Mouse (Mus musculus) stomach, embryonic 16.5 days (tissue): ENCODE results near the gene Edn1. TPM values are rescaled to one million over a fixed set of nuclear protein-coding genes. Genes with fewer than 3 reads are reported as not detected.

ENCODE experiments used
- ATAC-seq: fragments of 200-750 bp; cut with Nextera tagmentation; 2 replicates; pipeline ENCODE4 v1.8.0; 2017; ENCODE audit warnings: moderate number of reproducible peaks, moderate TSS enrichment; ENCODE audit not compliant: insufficient read depth, low FRiP score
- H3K27ac ChIP-seq: fragments of 300-500 bp; sonication (generic); 2 replicates; pipeline ENCODE4 v1.5.1; 2014; ENCODE audit warnings: low read length
- H3K27me3 ChIP-seq: fragments of 300-500 bp; sonication (generic); 2 replicates; pipeline ENCODE4 v1.6.1; 2014; ENCODE audit warnings: low read length, control low read depth, mixed read lengths; ENCODE audit not compliant: control insufficient read depth, insufficient read depth
- H3K36me3 ChIP-seq: fragments of 300-500 bp; sonication (generic); 2 replicates; pipeline ENCODE4 v1.6.1; 2014; ENCODE audit warnings: low read length; ENCODE audit not compliant: control insufficient read depth, insufficient read depth
- H3K4me1 ChIP-seq: fragments of 300-500 bp; sonication (generic); 2 replicates; pipeline ENCODE4 v1.6.1; 2014; ENCODE audit warnings: low read length, control low read depth, mixed read lengths; ENCODE audit not compliant: control insufficient read depth, insufficient read depth
- H3K4me2 ChIP-seq: fragments of 300-500 bp; sonication (generic); 2 replicates; pipeline ENCODE4 v1.6.1; 2014; ENCODE audit warnings: low read depth, low read length, mixed read lengths
- H3K4me3 ChIP-seq: fragments of 300-500 bp; sonication (generic); replicated peaks from 2 replicates; pipeline ENCODE4 v1.5.1; 2014; ENCODE audit warnings: mild to moderate bottlenecking, low read length
- H3K9ac ChIP-seq: fragments of 300-500 bp; sonication (generic); 2 replicates; pipeline ENCODE4 v1.6.1; 2014; ENCODE audit warnings: low read length
- H3K9me3 ChIP-seq: fragments of 300-500 bp; sonication (generic); replicated peaks from 2 replicates; pipeline ENCODE4 v1.6.1; 2016; ENCODE audit warnings: low read length, control low read depth; ENCODE audit not compliant: control insufficient read depth
- WGBS: fragments of 180-500 bp; shearing (Covaris S2); extraction: QIAGEN DNeasy Blood & Tissue Kit; methylation state at CpG from one replicate; pipeline ENCODE4 v1.1.7; 2014; 5-methylcytosine and 5-hydroxymethylcytosine counted together
- polyA plus RNA-seq: library from polyadenylated mRNA; unstranded; fragments of >200 nt; fragmentation: Nextera tagmentation; extraction: Ambion mirVana; gene quantifications from 2 replicates; pipeline ENCODE4 v1.2.1, GENCODE M21; 2015

Edn1 gene
- polyA plus RNA-seq, 1 experiment from 2014 or later, result 4.6 TPM

- no peak for ATAC-seq
- Histone ChIP-seq H3K4me1 (no peaks in the 10 kb centered on the region), H3K9me3 (no peaks in the 10 kb centered on the region), H3K4me3 (no peak overlapping the region), H3K36me3 (no peaks in the 10 kb centered on the region), H3K27ac (no peak overlapping the region), H3K9ac (no peak overlapping the region), H3K27me3 (no peaks in the 10 kb centered on the region), H3K4me2 (no peak overlapping the region)
- WGBS, result 70% methylated on average over 14 of the region's 14 CpGs
Measured at GRCm38 (mm10) chr13:42306870-42307800, 5.9 kb downstream of the Edn1 start.

GRCm38 (mm10) chr13:42308368-42309103 lies 7.3 kb downstream of the Edn1 start:
- Histone ChIP-seq H3K4me2 (no peak overlapping the region), H3K27me3 (no peaks in the 10 kb centered on the region), H3K9me3 (no peaks in the 10 kb centered on the region), H3K4me3 (no peak overlapping the region), H3K4me1 (no peaks in the 10 kb centered on the region), H3K27ac (peak overlapping the region; percentile 44; the same call in 1 of the 2 replicates), H3K36me3 (no peaks in the 10 kb centered on the region), H3K9ac (no peak overlapping the region)
- 68% methylated on average over 16 of the region's 16 CpGs for WGBS
- ATAC-seq, result 0 out of 2 replicates have a peak, but pooled peaks have one; percentile 18

- Histone ChIP-seq H3K36me3 (no peaks in the 10 kb centered on the region), H3K9ac (no peak overlapping the region), H3K27me3 (no peaks in the 10 kb centered on the region), H3K27ac (no peak overlapping the region), H3K4me3 (no peak overlapping the region), H3K4me2 (no peak overlapping the region), H3K9me3 (no peaks in the 10 kb centered on the region), H3K4me1 (no peaks in the 10 kb centered on the region)
- no peak for ATAC-seq
- WGBS, result 38% methylated on average over 11 of the region's 11 CpGs
Measured at GRCm38 (mm10) chr13:42309804-42310203, 8.5 kb downstream of the Edn1 start.

- Histone ChIP-seq H3K4me3 (no peak overlapping the region), H3K27ac (no peak overlapping the region), H3K36me3 (no peaks in the 10 kb centered on the region), H3K4me2 (no peak overlapping the region), H3K9ac (no peak overlapping the region), H3K27me3 (no peaks in the 10 kb centered on the region), H3K9me3 (no peaks in the 10 kb centered on the region), H3K4me1 (no peaks in the 10 kb centered on the region)
- ATAC-seq, result no peak
- 80% methylated on average over 1 of the region's 1 CpGs for WGBS
Measured at GRCm38 (mm10) chr13:42315628-42316027, 14.4 kb downstream of the Edn1 start.

GRCm38 (mm10) chr13:42317808-42318207 lies 16.5 kb downstream of the Edn1 start:
- ATAC-seq, result no peak
- H3K9me3 ChIP-seq, result no peaks in the 10 kb centered on the region
- H3K27me3 ChIP-seq, result no peaks in the 10 kb centered on the region
- no peak overlapping the region for H3K4me2 ChIP-seq
- no peak overlapping the region for H3K9ac ChIP-seq
- WGBS, result 63% methylated on average over 4 of the region's 4 CpGs
- no peak overlapping the region for H3K4me3 ChIP-seq
- H3K4me1 ChIP-seq, result no peaks in the 10 kb centered on the region
- no peaks in the 10 kb centered on the region for H3K36me3 ChIP-seq
- peak overlapping the region; percentile 4; the same call in 1 of the 2 replicates for H3K27ac ChIP-seq

GRCm38 (mm10) chr13:42328576-42328975 lies 27.3 kb downstream of the Edn1 start:
- 60% methylated on average over 2 of the region's 2 CpGs for WGBS

GRCm38 (mm10) chr13:42331104-42331503 lies 29.8 kb downstream of the Edn1 start:
- no peak overlapping the region for H3K9ac ChIP-seq
- no peaks in the 10 kb centered on the region for H3K4me1 ChIP-seq
- 0 out of 2 replicates have a peak, but pooled peaks cover 4% of the 10 kb centered on the region for H3K9me3 ChIP-seq
- no peak overlapping the region for H3K27ac ChIP-seq
- H3K4me2 ChIP-seq, result no peak overlapping the region
- no peaks in the 10 kb centered on the region for H3K27me3 ChIP-seq
- WGBS, result 88% methylated on average over 2 of the region's 2 CpGs
- no peak overlapping the region for H3K4me3 ChIP-seq
- ATAC-seq, result no peak
- H3K36me3 ChIP-seq, result no peaks in the 10 kb centered on the region

More at GRCm38 (mm10) chr13:42328576-42328975, 27.3 kb downstream of the Edn1 start:
- no peak overlapping the region for H3K4me2 ChIP-seq
- 0 out of 2 replicates have a peak, but pooled peaks cover 4% of the 10 kb centered on the region for H3K9me3 ChIP-seq
- H3K4me3 ChIP-seq, result no peak overlapping the region
- no peaks in the 10 kb centered on the region for H3K4me1 ChIP-seq
- no peak overlapping the region for H3K27ac ChIP-seq
- H3K36me3 ChIP-seq, result no peaks in the 10 kb centered on the region
- no peaks in the 10 kb centered on the region for H3K27me3 ChIP-seq
- ATAC-seq, result no peak
- H3K9ac ChIP-seq, result no peak overlapping the region

- 83% methylated on average over 3 of the region's 3 CpGs for WGBS
- H3K27me3 ChIP-seq, result no peaks in the 10 kb centered on the region
- H3K9ac ChIP-seq, result no peak overlapping the region
- no peak overlapping the region for H3K27ac ChIP-seq
- H3K4me2 ChIP-seq, result no peak overlapping the region
- H3K4me1 ChIP-seq, result no peaks in the 10 kb centered on the region
- no peak overlapping the region for H3K4me3 ChIP-seq
- H3K36me3 ChIP-seq, result no peaks in the 10 kb centered on the region
- H3K9me3 ChIP-seq, result no peaks in the 10 kb centered on the region
- no peak for ATAC-seq
Measured at GRCm38 (mm10) chr13:42334981-42335380, 33.7 kb downstream of the Edn1 start.

- Histone ChIP-seq H3K27ac (no peak overlapping the region), H3K4me2 (no peak overlapping the region), H3K9me3 (no peaks in the 10 kb centered on the region), H3K9ac (no peak overlapping the region), H3K36me3 (no peaks in the 10 kb centered on the region), H3K27me3 (no peaks in the 10 kb centered on the region), H3K4me3 (no peak overlapping the region), H3K4me1 (no peaks in the 10 kb centered on the region)
- ATAC-seq, result no peak
- 20% methylated on average over 4 of the region's 4 CpGs for WGBS
Measured at GRCm38 (mm10) chr13:42336414-42336813, 35.1 kb downstream of the Edn1 start.
